Mouse (Mus musculus): ENCODE data around the gene Swap70.

The Swap70 gene

DNA sequence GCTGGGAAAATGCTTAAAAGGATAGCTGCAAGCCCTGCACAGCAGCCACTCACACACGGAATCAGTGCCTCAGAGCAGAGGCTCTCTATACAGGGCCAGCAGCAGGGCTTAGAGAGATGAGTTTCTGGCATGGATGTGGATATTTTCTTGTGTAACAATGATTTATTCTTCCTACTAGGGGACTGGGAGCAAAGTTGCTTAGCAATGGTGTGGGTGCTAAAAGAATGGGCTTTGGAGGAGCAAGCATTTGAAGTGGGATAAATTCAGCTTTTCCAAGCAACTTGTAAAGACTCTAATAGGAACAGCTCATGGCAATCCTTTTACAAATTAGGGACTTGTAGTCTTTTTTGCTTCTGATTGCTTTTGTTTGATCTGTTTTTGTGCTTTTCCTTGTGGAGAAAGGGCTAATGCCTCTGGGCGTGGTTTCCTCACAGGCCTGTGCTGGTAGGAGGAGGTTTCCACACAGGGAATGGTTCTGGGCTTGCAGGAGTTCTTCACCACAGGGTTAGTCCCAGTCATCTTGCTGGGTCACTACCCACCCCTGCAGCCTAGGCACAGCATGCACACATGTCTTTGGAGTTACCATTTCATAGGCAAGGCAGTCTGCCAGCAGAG lies 16.4 kb downstream of the Swap70 start:
- peak in 1 of 2 experiments; percentile 32 for DNase-seq (ENCODE audit: low spot score in 2 of 2)

DNA sequence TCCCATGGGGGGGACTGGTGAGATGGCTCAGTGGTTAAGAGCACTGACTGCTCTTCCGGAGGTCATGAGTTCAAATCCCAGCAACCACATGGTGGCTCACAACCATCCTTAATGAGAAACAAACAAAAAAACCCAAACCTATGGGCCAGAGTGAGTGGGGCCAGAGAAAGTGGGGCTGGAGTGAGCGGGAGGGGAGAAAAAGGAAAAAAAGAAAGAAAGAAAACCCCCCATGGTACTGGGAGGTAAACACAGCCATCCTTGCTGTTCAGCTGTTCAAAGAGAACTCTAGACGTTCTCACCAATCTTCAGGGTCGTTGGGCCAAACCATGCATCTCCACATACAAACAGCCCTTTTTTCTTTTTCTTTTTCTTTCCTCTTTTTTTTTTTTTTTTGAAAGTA lies 18.1 kb downstream of the Swap70 start:
- DNase-seq (ENCODE audit: low spot score in 2 of 2), result no peak

DNA sequence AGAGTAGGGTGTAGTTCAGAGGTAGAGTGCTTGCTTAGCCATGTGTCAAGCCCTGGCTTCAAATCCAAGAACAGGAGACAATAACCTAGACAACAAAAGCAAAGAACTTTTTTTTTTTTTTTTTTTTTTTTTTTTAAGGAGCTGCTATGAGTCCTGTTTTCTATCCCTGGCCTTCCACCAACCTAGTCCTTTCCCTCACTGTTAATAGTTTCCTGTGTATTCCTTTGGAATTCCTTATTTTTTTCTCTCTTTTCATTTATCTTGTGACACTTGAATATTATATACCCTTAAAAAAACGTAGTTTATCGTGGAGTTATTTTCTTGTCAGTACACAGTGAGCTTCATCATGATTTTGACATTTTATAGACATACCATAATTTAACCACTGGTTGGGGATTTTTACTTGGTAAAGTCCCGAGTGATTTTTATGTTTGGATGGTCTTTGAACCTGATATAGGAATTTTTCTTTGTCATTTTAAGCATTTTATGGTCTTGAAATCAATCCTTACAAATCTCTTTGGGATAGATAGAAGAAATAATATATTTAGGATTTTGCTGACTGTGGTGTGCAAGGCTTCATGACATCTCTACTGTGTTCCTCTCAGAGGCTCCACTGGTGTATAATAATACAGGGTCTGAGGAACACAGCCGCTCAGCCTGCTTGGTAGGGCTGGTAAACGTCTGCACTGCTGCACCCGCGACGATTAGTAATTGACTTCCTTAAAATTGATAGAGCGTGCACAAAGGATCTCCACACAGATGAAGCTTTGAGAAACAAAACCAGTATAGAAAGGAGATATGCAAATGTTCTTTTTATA lies 20.2 kb downstream of the Swap70 start:
- no peak for DNase-seq (ENCODE audit: low spot score in 2 of 2)

DNA sequence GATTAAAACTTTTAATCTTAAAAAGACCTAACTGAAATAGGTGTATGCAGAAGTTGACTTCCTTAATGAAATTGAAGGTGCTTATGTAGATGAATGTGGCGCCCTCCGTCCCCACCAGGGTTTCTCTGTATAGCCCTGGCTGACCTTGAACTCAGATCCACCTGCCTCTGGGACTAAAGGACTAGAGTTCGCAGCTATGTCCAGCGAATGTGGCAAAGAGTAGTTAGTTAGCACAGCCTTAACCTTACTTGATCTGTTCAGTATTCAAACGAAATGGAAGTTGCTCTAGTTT lies 20.7 kb downstream of the Swap70 start:
- DNase-seq (ENCODE audit: low spot score in 2 of 2), result no peak

DNA sequence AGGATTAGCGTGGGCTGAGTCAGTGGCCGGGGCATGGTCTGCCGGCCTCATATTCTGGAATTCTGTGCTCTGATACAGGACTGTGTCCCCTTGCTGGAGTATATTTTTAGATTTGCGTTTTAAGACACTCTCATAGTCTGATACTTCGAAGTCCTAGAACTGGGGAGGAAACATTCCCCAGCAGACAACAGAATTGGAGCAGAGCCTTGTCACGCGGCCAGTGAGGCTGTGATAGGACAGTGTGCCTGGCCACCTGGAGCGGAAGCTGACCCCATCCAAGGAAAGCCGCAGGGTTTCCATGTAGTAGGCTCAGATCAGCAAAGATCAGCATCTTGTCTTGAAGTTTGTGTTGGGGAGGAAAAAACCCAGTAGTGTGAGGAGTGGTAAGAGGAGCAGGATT lies 23.6 kb downstream of the Swap70 start:
- DNase-seq (ENCODE audit: low spot score in 2 of 2), result no peak

- no peak for DNase-seq (ENCODE audit: low spot score in 2 of 2)
Measured at GRCm38 (mm10) chr7:110246526-110246925, 25.0 kb downstream of the Swap70 start.

GRCm38 (mm10) chr7:110247801-110248200 lies 26.3 kb downstream of the Swap70 start:
- no peak for DNase-seq (ENCODE audit: low spot score in 2 of 2)

DNA sequence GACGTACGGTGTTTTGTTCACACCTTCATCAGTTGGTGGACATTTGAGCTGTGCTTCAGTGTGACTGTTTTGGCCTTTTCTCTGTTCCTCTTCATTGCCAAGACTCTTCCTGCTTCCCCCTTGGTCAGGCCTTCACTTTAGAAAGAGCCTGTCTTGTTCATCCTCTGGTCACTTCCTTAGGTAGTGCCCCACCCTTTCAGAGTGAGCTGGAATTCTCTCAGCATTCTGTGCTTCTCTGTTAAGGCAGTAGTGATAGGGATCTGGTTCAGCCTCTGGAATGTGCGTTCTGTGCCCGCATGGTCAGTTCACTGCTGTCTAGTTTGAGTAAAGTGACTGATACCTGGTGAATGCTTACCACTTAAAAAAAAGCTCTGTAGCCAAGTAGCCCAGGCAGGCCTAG lies 27.2 kb downstream of the Swap70 start:
- DNase-seq (ENCODE audit: low spot score in 2 of 2), result no peak

DNA sequence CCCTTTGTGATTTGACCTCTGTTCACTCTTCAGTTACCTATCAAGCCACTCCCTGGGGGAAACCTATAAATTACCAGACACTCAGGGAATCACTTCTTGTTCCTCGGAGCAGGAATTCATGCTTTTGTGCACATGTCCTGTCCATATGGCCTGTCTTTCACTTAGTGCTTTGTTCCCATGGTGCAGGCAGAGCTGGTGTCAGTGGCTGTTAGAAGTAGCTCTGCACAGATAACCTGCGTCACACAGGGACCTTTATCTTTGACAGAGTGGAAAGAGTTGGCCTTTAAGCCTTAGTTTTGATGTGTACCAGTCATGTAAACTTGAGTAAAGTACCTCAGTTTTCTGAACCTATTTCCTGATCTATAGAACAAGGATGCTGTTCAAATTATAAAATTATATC lies 32.4 kb downstream of the Swap70 start:
- DNase-seq (ENCODE audit: low spot score in 2 of 2), result no peak

DNA sequence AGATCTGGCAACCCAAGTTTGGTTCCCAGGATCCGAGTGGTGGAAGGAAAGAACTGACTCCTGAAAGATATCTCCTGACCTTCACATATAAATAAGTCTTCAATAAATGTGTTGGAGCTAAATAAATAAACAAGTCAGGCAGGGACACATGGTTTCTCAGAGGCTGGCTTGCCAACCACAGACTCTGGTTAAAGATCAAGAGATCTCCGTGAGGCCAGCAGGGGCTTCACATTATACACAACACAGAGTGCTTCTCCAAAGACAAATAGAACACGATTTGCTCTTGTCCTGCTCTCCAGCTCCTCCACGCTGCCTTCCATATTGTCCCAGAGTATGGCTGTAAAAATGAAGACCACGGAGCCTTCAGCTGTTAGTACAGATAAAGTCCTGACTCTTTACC lies 32.9 kb downstream of the Swap70 start:
- no peak for DNase-seq (ENCODE audit: low spot score in 2 of 2)

DNA sequence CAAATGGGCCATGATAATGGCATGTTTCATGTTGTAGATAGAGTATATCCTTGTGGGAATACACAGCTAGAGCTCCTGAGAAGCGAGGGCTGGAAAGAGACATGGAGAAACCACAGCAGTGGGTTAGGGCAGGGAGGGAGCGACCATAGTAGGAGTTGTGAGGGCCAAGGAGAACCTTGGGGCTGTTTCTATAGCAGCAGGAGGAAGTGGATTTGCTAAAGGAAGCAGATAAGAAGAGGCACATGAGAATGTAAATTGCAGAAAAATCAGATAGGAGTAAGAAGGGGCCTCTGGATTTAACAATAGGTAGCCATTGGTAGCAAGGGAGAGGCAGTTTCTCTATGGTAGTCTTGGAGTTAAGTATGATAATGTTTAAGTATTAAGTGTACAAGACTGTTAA lies 35.5 kb downstream of the Swap70 start:
- no peak for DNase-seq (ENCODE audit: low spot score in 2 of 2)

DNA sequence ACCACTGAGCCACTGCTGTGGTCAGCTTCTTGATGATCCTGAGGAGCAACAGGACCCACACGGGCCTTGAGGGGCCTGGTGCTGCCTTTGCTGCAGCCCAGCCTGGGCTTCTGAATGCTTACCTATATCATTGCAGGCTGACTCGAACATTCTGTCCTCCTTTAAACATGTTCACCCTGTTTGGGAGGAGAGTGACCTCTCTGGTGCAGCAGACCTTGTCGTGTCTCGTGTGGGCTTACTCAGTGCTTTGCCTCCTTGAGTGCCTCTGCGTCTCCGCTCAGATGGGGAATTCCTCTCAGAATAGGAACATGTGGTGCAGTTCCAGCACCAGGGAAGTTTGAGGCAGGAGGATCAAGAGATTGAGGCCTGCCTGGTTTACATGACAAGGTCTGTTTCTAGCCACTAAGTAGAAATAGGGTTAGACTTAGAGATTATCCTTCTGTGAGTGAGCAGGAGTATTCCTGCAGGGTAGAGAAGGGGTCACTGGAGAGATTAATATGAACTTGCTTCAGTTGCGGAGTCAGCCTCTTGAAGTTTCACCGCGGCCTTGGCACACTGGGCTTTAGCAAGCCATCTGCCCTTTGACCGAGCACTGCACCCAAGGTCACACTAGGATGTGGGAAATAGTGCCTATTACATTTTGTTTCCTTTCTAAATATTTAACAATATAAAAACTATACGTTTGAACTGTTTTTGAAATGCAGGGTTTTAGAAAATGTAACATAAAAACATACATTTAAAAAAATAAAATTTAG lies 36.9 kb downstream of the Swap70 start:
- DNase-seq (ENCODE audit: low spot score in 2 of 2), result no peak

DNA sequence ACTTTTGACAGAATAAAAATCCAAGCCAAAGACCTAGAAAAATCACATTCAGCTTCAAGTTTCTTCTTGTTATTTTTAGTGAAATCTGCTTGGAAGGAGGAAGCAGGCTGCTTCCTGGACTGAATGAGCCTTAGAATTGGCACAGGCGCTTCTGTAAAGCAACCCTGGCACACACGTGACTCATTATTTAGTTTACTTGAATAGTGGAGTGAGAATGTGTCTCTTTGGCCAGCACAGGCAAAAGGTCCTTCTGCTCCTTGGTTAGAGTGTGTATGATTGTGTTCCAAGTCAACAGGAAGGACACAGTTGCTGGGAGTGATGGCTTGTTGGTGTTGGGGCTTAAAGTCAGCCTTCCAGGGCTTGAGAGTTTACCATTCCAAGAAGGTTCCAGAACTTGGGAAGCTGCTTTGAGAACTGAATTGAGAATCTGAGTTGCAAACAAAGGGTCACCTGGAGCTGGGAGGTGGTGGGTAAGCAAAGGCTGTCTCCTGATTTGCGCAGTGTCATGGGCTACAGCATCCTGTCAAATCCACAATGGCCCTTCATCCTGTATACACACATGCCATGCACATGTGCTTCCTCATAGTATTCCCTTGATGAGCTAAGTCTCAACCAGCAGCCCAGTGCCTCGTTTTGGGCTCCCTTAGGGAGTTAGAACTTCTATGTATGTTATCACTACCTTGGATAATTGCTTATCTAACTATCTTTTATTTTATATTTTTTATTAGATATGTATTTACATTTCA lies 38.6 kb downstream of the Swap70 start:
- peak; percentile 44 to 64 for DNase-seq (ENCODE audit: low spot score in 2 of 2)

- no peak for DNase-seq (ENCODE audit: low spot score in 2 of 2)
Measured at GRCm38 (mm10) chr7:110261807-110262206, 40.3 kb downstream of the Swap70 start.

- no peak for DNase-seq (ENCODE audit: low spot score in 2 of 2)
Measured at GRCm38 (mm10) chr7:110262661-110263060, 41.1 kb downstream of the Swap70 start.

DNA sequence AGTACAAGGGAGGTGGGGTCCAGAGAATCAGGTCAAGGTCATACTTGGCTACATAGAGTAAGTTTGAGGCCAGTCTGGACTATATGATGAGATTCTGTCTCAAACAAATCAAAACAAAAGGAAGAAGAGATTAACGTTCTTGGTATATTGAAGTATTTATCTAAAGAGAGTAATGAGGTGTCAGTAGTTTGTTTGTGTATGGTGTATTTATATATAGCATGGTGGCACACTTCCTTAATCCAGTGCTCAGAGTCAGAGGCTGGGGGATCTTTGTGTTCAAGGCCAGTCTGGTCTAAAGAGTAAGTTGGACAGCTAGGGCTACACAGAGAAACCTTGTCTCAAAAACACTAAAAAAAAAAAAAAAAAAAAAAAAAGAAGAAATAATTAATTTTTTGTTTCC lies 42.0 kb downstream of the Swap70 start:
- DNase-seq (ENCODE audit: low spot score in 2 of 2), result no peak

GRCm38 (mm10) chr7:110265796-110266195 lies 44.3 kb downstream of the Swap70 start:
- DNase-seq (ENCODE audit: low spot score in 2 of 2), result peak; percentile 60 to 80

DNA sequence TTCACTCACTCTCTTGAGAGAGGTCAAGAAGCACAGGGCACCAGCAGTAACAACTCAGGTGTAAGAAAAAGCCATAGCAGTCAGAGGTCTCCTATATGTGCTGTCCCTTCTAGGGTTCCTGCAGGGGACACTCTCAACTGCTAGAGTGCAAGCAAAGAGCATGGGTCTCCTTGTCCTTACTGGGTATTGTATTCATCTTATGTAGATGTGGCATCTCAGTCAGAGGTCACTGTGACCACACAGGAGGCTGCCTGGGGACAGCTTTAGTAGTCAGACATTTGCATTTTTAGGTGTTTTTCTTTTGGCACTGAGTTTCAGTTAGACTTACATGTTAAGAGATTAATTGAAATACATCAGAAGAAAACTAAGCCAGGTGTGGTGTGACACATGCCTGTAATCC lies 45.5 kb downstream of the Swap70 start:
- DNase-seq (ENCODE audit: low spot score in 2 of 2), result no peak

DNA sequence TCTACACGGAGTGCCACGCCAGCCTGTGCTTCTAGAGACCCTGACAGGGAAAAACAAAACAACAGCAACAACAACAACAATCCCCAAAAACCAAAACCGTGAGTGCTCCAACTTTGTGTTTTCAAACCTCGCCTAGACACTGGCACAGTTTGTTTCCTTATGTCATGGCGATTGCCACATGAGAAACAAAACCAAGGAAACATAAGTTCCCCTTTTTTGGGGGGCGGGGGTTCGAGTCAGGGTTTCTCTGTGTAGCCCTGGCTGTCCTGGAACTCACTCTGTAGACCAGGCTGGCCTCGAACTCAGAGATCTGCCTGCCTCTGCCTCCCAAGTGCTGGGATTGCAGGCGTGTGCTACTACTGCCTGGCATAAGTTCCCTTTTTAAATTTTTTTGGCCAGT lies 46.5 kb downstream of the Swap70 start:
- no peak for DNase-seq (ENCODE audit: low spot score in 2 of 2)

DNA sequence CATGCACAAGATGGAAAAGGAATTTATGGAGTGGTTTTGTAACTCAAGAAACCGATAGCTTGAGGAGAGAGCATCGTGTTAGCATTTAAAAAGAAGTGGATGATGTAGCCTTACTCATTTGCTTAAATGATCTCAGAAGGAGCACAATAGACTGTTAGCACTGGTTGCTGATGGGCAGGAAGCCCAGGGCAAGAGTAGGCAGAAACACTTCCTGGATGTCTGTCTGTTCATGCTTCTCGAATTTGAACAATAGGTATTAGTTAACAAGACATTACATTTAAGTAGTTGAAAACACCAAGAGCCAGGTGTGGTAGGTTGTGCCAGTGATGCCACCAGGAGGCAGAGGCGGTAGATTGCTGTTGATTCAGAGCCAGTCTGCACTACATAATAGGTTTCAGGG lies 47.0 kb downstream of the Swap70 start:
- DNase-seq (ENCODE audit: low spot score in 2 of 2), result no peak

DNA sequence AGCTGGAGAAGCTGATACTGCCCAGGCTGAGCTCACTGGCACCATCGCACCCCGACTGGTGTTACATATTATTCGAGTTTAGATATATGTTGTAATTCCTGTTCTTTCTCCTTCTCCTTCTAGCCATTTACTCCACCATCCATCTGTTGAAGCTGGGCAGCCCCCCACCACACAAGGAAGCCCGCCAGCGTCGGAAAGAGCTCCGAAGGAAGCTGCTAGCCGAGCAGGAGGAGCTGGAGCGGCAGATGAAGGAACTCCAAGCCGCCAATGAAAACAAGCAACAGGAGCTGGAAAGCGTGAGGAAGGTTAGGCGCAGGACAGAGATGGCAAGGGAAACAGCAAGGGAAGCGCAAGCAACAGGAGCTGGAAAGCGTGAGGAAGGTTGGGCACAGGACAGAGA lies 48.3 kb downstream of the Swap70 start:
- peak; percentile 48 to 50 for DNase-seq (ENCODE audit: low spot score in 2 of 2)

- DNase-seq (ENCODE audit: low spot score in 2 of 2), result no peak
Measured at GRCm38 (mm10) chr7:110270455-110270854, 48.9 kb downstream of the Swap70 start.
